Mouse (Mus musculus) heart, adult 18-20 months (tissue): ENCODE results near the gene Nkx3-2. TPM values are rescaled to one million over a fixed set of nuclear protein-coding genes. Genes with fewer than 3 reads are reported as not detected.

Experiments
- DNase-seq, 2 experiments: peaks; one replicate each; pipeline ENCODE4 v3.0.0; 2021 to 2022; ENCODE audit warnings: mixed read lengths in 1 of 2
- total RNA-seq, 2 experiments: library from RNA; stranded (reverse); gene quantifications; 2 replicates each; pipeline ENCODE4 v1.2.3; 2021

The Nkx3-2 gene
- total RNA-seq, 2 experiments from 2014 or later, result not detected

DNA sequence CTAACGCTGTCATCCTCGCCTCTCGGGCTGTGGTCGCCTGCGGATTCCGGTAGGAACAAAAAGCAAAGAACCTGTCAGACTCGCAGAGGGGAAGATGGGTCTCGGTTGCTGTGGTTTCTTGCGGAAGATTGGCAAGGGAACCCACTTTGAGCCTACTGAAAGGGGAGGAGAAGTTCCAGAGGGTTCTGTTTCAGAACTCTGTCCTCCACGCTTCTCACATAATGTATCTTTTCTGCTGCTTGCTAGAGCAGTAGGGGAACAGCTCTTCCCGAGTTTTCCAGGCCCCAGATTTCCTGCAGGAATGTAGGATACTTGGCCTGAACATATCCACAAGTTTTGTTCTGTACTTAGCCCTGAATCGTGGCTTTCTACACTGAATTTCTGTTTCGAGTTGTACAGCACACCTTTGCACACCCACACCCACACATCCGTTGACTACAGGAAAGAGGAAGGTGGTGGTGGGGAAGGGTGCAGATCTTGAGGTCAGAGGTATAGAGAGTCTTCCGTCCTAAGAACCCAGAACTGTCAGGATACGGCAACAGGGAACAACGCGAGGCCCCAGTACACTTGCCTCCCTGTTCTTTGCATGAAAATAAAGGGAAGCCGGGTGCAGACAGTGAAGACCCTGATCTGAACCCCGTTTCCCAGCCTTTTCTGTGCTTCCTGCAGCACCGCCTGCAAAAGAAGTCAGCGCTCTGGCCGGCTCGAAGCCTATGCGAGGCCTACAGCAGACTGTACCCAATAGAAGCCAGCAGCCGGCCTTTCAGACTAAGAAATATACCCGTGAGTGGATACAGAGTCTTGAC lies 2.0 kb downstream of the Nkx3-2 start:
- DNase-seq, result no peak

- no peak for DNase-seq
Measured at GRCm38 (mm10) chr5:41761509-41762140, 2.7 kb downstream of the Nkx3-2 start.

GRCm38 (mm10) chr5:41760831-41761508 lies 3.3 kb downstream of the Nkx3-2 start:
- DNase-seq, result no peak

DNA sequence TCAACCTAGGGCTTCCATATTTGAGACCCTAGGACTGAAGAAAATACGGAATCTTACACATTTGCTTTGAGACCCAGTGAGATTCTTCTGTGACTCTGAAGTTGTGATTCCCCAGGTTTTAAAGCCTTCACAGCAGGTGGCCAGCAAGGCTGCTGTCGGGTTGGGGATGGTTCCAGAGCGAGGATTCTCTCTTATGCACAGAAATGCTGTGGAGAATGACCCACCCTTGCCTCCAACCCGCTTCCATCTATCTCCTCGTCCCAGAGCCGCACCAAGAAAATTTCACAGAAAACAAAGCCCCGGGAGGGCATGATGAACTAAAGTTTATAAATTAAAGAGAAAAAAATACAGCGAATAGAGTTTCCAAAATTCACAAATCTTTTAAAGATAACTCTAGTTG lies 4.2 kb downstream of the Nkx3-2 start:
- no peak for DNase-seq

- DNase-seq, result no peak
Measured at GRCm38 (mm10) chr5:41758671-41759639, 5.3 kb downstream of the Nkx3-2 start.

GRCm38 (mm10) chr5:41757338-41757737 lies 7.0 kb downstream of the Nkx3-2 start:
- DNase-seq, result no peak

GRCm38 (mm10) chr5:41756396-41756795 lies 7.9 kb downstream of the Nkx3-2 start:
- DNase-seq, result no peak

GRCm38 (mm10) chr5:41755373-41755960 lies 8.8 kb downstream of the Nkx3-2 start:
- DNase-seq, result no peak

DNA sequence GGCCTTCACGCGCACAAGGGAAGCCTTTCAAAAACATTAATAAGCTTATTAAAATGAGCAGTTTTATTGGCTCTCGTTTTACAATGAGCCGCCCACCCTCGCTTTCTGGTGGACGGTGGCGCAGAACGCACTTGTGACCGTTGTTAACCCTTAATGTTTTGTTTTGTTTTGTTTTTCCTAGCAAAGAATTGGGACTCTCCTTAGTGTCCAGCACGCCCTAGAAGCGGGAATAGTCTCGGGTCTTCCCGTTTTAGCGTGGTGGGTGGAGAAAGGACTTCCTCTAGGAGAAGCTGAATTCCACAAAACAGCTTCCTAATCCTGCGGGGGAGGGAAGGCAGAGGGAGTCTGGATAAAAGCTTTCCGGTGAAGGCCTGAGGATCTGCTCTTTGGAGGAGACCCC lies 9.5 kb downstream of the Nkx3-2 start:
- no peak for DNase-seq

GRCm38 (mm10) chr5:41754226-41754775 lies 10.0 kb downstream of the Nkx3-2 start:
- no peak for DNase-seq

DNA sequence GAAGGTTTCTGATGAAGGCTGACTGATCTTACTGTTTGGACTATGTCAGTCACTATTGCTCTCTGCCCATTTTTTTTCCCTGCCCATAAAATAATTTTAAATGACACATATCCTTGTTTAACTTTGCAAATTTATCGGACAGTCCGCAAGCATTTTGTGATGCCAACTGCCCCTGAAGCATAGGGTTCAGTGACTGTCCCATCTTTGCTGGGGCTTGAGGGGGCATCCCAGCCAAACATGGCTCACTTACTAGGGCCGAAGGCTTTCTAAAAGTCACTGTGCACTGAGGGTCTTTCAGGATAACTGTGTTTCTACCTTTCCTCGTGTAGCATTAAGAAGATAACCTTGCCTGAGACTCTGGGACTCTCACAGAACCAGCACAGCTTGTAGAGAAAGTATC lies 11.6 kb downstream of the Nkx3-2 start:
- DNase-seq, result no peak

DNA sequence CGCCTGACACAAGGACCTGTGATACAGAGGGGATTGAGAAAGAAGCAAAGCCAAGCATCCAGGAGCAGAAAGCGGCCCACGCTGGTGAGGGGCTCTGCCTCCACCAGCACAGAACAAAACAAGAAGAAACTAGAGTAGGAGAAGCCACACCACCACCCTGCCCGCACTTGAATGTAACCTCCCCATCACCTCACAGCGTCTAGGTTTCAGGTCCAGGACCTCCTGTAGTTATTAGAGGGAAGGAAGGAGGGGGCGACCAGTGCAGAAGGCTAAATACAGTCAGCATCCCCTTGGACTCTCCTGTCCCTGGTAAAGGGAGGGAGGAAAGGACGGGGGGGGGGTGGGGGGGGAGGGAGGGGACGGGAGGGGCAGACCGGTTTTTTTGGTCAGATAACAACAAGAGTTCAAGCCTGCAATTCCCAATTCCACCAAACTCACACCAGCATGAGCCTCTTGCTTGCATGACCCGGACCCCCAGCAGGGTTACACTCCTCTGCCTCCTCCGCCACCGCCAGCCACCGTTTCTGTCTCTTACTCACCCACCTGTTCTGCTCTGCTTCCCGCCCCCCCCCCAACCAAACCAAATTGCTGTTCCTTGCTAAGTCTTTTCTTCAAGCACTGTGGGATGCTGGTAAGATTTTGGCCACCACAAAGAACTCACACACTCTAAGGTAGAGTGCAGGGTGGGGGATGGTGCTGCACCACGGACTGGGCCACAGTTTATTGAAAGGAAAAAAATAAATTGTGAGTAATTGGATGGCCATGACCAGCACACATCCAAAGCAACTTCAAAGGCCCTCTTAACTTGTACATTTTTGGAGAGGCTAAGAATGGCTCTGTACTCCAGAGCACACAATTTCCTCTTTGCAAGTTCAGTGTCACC lies 19.2 kb downstream of the Nkx3-2 start:
- DNase-seq, result no peak

DNA sequence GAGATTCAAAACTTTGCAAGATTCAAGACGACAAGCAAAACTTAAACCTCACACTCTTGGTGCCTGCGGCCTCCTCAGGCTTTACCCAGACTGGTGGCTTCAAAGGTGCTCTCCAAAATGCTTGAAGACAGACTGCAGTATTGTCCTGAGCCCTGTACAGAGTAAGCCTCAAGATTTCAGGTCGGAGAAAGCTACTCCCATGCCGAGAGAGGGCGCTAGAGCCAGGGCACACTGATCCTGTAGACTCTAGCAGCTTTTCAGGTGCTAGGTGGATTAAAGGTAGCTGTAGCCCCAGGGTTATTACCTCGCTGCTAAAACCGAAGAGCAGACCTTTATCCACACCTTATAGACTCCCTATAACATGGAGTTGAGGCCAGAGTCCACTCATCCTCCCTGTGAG lies 20.1 kb downstream of the Nkx3-2 start:
- DNase-seq, result no peak

GRCm38 (mm10) chr5:41738817-41739216 lies 25.5 kb downstream of the Nkx3-2 start:
- DNase-seq, result peak in 1 of 2 experiments; percentile 29

GRCm38 (mm10) chr5:41737039-41737438 lies 27.3 kb downstream of the Nkx3-2 start:
- no peak for DNase-seq

DNA sequence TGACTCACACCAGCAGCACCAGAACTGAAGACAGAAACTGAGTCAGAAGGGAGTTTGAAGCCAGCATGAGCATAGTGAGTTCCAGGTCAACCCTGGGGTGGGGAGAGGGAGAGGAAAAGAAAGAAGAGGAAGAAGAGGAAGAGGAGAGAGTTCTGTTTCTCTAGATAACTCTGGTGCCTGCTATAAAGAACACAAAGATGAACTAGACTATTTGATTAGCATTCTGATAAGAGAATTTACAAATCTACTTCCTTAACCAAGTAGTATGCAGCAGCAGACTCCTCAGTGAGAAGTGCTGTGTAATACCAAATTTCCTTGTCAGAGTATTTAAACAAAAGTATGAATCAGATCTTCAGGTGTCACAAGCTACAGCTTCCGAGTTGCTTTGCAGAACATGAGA lies 37.3 kb downstream of the Nkx3-2 start:
- DNase-seq, result no peak

DNA sequence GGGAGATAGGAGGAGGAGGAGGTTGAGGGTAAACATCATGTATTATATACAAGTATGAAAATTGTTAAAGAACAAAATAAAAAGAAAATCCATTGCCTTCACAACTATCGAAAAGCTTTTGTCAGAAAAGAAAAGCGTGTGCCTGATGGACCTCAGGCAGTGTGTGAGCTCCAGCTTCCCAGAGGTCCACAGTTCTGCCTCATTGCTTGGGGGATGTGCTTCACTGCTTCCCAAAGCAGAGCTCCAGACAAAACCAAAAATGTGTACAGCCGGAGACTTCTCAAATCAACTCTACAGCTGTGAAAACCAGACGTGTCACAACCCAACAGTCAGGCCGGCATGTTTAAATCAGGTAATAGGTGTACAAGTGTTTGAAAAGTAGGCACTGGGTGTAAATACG lies 38.7 kb downstream of the Nkx3-2 start:
- DNase-seq, result no peak
